Mouse (Mus musculus): ENCODE results near the gene Trappc5. TPM values are rescaled to one million over a fixed set of nuclear protein-coding genes. Genes with fewer than 3 reads are reported as not detected.
A peak's percentile ranks its signal among the peaks of the same experiment; 100 is the strongest.

Gene Trappc5
- total RNA-seq, 2 experiments from 2014 or later, result 27.4 to 28.4 TPM

- no peak for TF ChIP-seq CTCF (conservative IDR thresholded peaks at IDR 0.05)
- Histone ChIP-seq H3K4me3 (no peak overlapping the region), H3K27ac (no peak overlapping the region)
- DNase-seq (ENCODE audit: low spot score in 2 of 2), result no peak
Observed at GRCm38 (mm10) chr8:3654726-3655508, 21.2 kb upstream of the Trappc5 start.

DNA sequence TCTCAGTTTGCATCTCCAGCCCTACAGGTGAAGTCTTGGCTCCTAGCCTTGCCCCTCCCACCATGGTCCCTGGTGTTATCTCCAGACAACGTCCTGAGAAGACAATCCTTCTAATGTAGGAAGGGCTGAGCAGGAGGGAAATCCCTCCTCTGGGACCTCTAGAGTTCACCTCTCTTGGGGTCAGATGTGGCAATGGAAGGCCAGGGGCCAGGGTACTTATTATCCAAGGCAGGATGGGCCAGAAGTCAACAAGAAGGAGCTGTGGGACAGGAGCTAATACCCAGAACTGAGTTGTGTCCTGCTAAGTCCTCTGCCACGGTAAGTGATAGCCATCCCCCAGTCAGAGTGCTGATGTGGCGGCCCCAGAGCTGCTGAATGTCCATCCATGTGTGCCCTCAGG lies 20.6 kb upstream of the Trappc5 start, which contains the start of gene Retn:
Retn (plus strand) TSS at position 245 of the 400 bp plus-strand sequence.
- no peak for DNase-seq (ENCODE audit: low spot score in 2 of 2)
- no peak for TF ChIP-seq CTCF (conservative IDR thresholded peaks at IDR 0.05)
- no peak within 1 kb of the TSS for H3K27ac ChIP-seq
- H3K4me3 ChIP-seq, result no peak within 1 kb of the TSS

DNA sequence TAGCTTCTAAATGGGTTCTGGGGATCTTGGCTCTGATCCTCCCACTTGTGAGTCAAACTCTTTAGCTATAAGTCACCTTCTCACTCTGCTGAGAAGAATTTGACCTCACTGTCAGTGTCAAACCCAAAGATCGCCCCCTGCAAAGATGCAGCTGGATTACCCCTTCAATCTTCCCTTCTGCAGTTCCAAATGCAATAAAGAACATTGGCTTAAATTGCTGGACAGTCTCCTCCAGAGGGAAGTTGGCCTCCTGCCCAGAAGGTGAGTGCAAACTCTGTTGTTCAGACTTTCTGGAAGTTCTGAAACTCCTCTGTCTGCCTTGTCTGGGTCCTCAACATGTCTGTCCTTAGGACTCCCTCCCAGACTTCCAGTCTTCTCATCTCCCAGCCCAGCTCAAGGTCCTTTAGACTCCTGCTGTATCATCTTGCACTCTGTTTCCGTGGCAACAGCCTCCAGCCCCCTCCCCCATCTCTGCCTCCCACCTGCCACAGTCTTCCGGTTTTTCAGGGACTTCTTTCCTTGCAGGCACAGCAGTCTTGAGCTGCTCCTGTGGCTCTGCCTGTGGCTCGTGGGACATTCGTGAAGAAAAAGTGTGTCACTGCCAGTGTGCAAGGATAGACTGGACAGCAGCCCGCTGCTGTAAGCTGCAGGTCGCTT lies 19.2 kb upstream of the Trappc5 start:
- no peak for TF ChIP-seq CTCF (conservative IDR thresholded peaks at IDR 0.05)
- Histone ChIP-seq H3K27ac (no peak overlapping the region), H3K4me3 (no peak overlapping the region)
- DNase-seq (ENCODE audit: low spot score in 2 of 2), result no peak

GRCm38 (mm10) chr8:3660889-3661288 lies 15.2 kb upstream of the Trappc5 start:
- no peak for TF ChIP-seq CTCF (conservative IDR thresholded peaks at IDR 0.05)
- no peak for DNase-seq (ENCODE audit: low spot score in 2 of 2)
- Histone ChIP-seq H3K4me3 (no peak overlapping the region), H3K27ac (no peak overlapping the region)

GRCm38 (mm10) chr8:3664405-3664804 lies 11.7 kb upstream of the Trappc5 start:
- no peak for TF ChIP-seq CTCF (conservative IDR thresholded peaks at IDR 0.05)
- DNase-seq (ENCODE audit: low spot score in 2 of 2), result no peak
- H3K27ac ChIP-seq, result no peak overlapping the region
- no peak overlapping the region for H3K4me3 ChIP-seq

DNA sequence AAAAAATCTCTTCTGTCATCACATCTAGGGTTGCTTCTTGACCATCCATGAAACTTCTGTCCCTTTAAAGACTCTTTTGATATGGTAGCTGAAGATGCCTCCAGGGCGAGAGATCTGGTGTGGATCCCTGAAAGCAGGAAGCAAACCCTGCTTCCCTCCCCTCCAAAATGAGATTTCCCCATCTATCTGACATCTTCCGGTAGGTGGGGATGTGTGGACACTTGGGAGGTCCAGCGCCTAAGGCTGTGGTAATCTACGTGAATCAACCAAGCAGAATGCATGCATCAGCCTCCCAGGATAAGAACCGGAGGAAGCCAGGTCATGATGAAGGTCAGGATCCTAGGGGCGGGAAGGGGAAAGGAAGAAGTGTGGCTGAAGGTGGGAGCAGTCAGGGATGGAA lies 10.6 kb upstream of the Trappc5 start, which contains the start of gene Mcemp1:
Mcemp1 (plus strand) TSS at position 248 of the 400 bp plus-strand sequence.
- Histone ChIP-seq H3K27ac (no peak within 1 kb of the TSS), H3K4me3 (no peak within 1 kb of the TSS)
- DNase-seq (ENCODE audit: low spot score in 2 of 2), result no peak
- no peak for TF ChIP-seq CTCF (conservative IDR thresholded peaks at IDR 0.05)

GRCm38 (mm10) chr8:3670388-3670787 lies 5.7 kb upstream of the Trappc5 start:
- Histone ChIP-seq H3K27ac (no peak overlapping the region), H3K4me3 (no peak overlapping the region)
- DNase-seq (ENCODE audit: low spot score in 2 of 2), result no peak
- no peak for TF ChIP-seq CTCF (conservative IDR thresholded peaks at IDR 0.05)

GRCm38 (mm10) chr8:3671980-3672491 lies 4.1 kb upstream of the Trappc5 start, which contains the start of gene Fcor:
Fcor (minus strand) TSS chr8:3672362.
- H3K27ac ChIP-seq, result peak within 1 kb of the TSS; percentile 96
- peak; percentile 92 for TF ChIP-seq CTCF (conservative IDR thresholded peaks at IDR 0.05)
- DNase-seq (ENCODE audit: low spot score in 2 of 2), result peak; percentile 87 to 90
- peak within 1 kb of the TSS; percentile 87 for H3K4me3 ChIP-seq

GRCm38 (mm10) chr8:3674671-3675070 lies 1.4 kb upstream of the Trappc5 start:
- no peak for DNase-seq (ENCODE audit: low spot score in 2 of 2)
- TF ChIP-seq CTCF (conservative IDR thresholded peaks at IDR 0.05), result no peak
- H3K4me3 ChIP-seq, result no peak overlapping the region

DNA sequence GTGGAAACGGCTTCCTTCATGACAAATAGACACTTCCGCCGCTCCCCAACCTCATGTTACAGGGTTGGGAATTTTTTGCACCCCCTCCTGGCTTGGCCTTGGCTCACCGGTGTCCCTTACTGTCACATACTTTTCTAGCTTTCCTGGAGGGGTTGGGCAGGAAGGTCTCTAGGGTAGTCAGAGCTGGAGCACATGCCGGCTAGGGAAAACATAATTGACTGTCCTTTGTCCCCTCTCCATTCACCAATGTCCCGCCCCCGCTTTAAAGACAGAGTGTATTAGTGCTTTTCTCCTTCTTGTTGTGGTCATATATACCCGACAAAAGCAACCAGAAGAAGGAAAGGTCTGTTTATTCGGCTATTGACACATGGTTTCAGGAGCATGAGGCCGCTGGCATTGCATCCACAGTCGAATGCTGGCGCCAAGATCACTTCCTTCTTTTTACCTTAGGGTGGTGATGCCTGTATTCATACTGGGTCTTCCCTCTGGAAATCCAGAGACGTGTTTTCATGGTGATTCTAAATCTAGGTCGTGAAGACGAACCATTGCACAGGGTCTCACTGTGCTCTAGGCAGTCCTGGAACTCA lies 987 bp downstream of the Trappc5 start:
- no peak for TF ChIP-seq CTCF (conservative IDR thresholded peaks at IDR 0.05)
- Histone ChIP-seq H3K27ac (peak overlapping the region; percentile 93), H3K4me3 (peak overlapping the region; percentile 83)
- DNase-seq (ENCODE audit: low spot score in 2 of 2), result no peak

More at GRCm38 (mm10) chr8:3674671-3675070, 1.4 kb upstream of the Trappc5 start:
- H3K27ac ChIP-seq, result no peak overlapping the region

GRCm38 (mm10) chr8:3678831-3679230 lies 2.7 kb downstream of the Trappc5 start:
- no peak for DNase-seq (ENCODE audit: low spot score in 2 of 2)
- Histone ChIP-seq H3K27ac (no peak overlapping the region), H3K4me3 (no peak overlapping the region)
- no peak for TF ChIP-seq CTCF (conservative IDR thresholded peaks at IDR 0.05)

GRCm38 (mm10) chr8:3679236-3679635 lies 3.1 kb downstream of the Trappc5 start:
- Histone ChIP-seq H3K27ac (no peak overlapping the region), H3K4me3 (no peak overlapping the region)
- TF ChIP-seq CTCF (conservative IDR thresholded peaks at IDR 0.05), result no peak
- DNase-seq (ENCODE audit: low spot score in 2 of 2), result no peak

- Histone ChIP-seq H3K27ac (no peak overlapping the region), H3K4me3 (no peak overlapping the region)
- no peak for TF ChIP-seq CTCF (conservative IDR thresholded peaks at IDR 0.05)
- DNase-seq (ENCODE audit: low spot score in 2 of 2), result no peak
Observed at GRCm38 (mm10) chr8:3679656-3680055, 3.6 kb downstream of the Trappc5 start.

All from layer of hippocampus, adult 2 months (tissue).